Mouse (Mus musculus) limb, embryonic 11.5 days (tissue): ENCODE data around the gene Scaf4. TPM values are rescaled to one million over a fixed set of nuclear protein-coding genes. Genes with fewer than 3 reads are reported as not detected.

ENCODE experiments used
- ATAC-seq: fragments of 200-750 bp; cut with Nextera tagmentation; 2 replicates; pipeline ENCODE4 v1.8.0; 2017; ENCODE audit warnings: low read depth; ENCODE audit not compliant: insufficient number of reproducible peaks, low FRiP score, low TSS enrichment
- DNase-seq: peaks from one replicate; pipeline ENCODE4 v3.0.0-alpha.2; 2015; ENCODE audit warnings: low spot score
- H3K27ac ChIP-seq: fragments of 300-500 bp; sonication (generic); replicated peaks from 2 replicates; pipeline ENCODE4 v1.5.1; 2014; ENCODE audit warnings: low read depth, mild to moderate bottlenecking, low read length
- H3K27me3 ChIP-seq: fragments of 300-500 bp; sonication (generic); 2 replicates; pipeline ENCODE4 v1.6.1; 2014; ENCODE audit warnings: mild to moderate bottlenecking, low read length, mixed read lengths; ENCODE audit not compliant: control insufficient read depth, insufficient read depth
- H3K36me3 ChIP-seq: fragments of 300-500 bp; sonication (generic); 2 replicates; pipeline ENCODE4 v1.6.1; 2014; ENCODE audit warnings: mild to moderate bottlenecking, low read length, moderate library complexity, mixed read lengths; ENCODE audit not compliant: control insufficient read depth, insufficient read depth
- H3K4me1 ChIP-seq: fragments of 300-500 bp; sonication (generic); 2 replicates; pipeline ENCODE4 v1.6.1; 2014; ENCODE audit warnings: low read length, mixed read lengths; ENCODE audit not compliant: control insufficient read depth, insufficient read depth
- H3K4me2 ChIP-seq: fragments of 300-500 bp; sonication (generic); 2 replicates; pipeline ENCODE4 v1.6.1; 2014; ENCODE audit warnings: low read depth, mild to moderate bottlenecking, moderate library complexity; ENCODE audit not compliant: severe bottlenecking
- H3K4me3 ChIP-seq: fragments of 300-500 bp; sonication (generic); 2 replicates; pipeline ENCODE4 v1.5.1; 2014; ENCODE audit warnings: low read depth, low read length
- H3K9ac ChIP-seq: fragments of 300-500 bp; sonication (generic); 2 replicates; pipeline ENCODE4 v1.6.1; 2014; ENCODE audit warnings: mild to moderate bottlenecking, low read length
- H3K9me3 ChIP-seq: fragments of 300-500 bp; sonication (generic); 2 replicates; pipeline ENCODE4 v1.6.1; 2016; ENCODE audit warnings: low read length; ENCODE audit not compliant: control insufficient read depth
- WGBS: fragments of 180-500 bp; shearing (Covaris S2); extraction: QIAGEN DNeasy Blood & Tissue Kit; methylation state at CpG from one replicate; pipeline ENCODE4 v1.1.7; 2014; 5-methylcytosine and 5-hydroxymethylcytosine counted together
- polyA plus RNA-seq: library from polyadenylated mRNA; unstranded; fragments of >200 nt; fragmentation: Nextera tagmentation; extraction: Ambion mirVana; gene quantifications from 2 replicates; pipeline ENCODE4 v1.2.1, GENCODE M21; 2014

Gene Scaf4
- polyA plus RNA-seq, 1 experiment from 2014 or later = 35.2 TPM

GRCm38 (mm10) chr16:90282620-90283265 is 1.6 kb downstream of the Scaf4 start:
- no peaks in the 10 kb centered on the region for H3K36me3 ChIP-seq
- H3K4me2 ChIP-seq = peak overlapping the region; percentile 90
- no peak for DNase-seq
- 33% methylated on average over 14 of the region's 14 CpGs for WGBS
- H3K27ac ChIP-seq = no peak overlapping the region
- no peaks in the 10 kb centered on the region for H3K9me3 ChIP-seq
- no peak for ATAC-seq
- H3K4me3 ChIP-seq = peak overlapping the region; percentile 94
- H3K4me1 ChIP-seq = peaks cover 17% of the 10 kb centered on the region
- H3K9ac ChIP-seq = peak overlapping the region; percentile 95
- H3K27me3 ChIP-seq = no peaks in the 10 kb centered on the region

- Histone ChIP-seq H3K9ac (no peak overlapping the region), H3K27ac (no peak overlapping the region), H3K9me3 (no peaks in the 10 kb centered on the region), H3K27me3 (no peaks in the 10 kb centered on the region), H3K4me3 (no peak overlapping the region), H3K4me2 (no peak overlapping the region), H3K36me3 (no peaks in the 10 kb centered on the region), H3K4me1 (peaks cover 17% of the 10 kb centered on the region)
- ATAC-seq = no peak
- DNase-seq = no peak
- 93% methylated on average over 9 of the region's 9 CpGs for WGBS
Observed at GRCm38 (mm10) chr16:90281406-90281805, 2.9 kb downstream of the Scaf4 start.

- Histone ChIP-seq H3K9ac (no peak overlapping the region), H3K4me3 (no peak overlapping the region), H3K36me3 (no peaks in the 10 kb centered on the region), H3K4me2 (no peak overlapping the region), H3K27me3 (no peaks in the 10 kb centered on the region), H3K4me1 (peaks cover 17% of the 10 kb centered on the region), H3K9me3 (no peaks in the 10 kb centered on the region), H3K27ac (no peak overlapping the region)
- DNase-seq = no peak
- 85% methylated on average over 5 of the region's 5 CpGs for WGBS
- no peak for ATAC-seq
Observed at GRCm38 (mm10) chr16:90280989-90281388, 3.3 kb downstream of the Scaf4 start.

- Histone ChIP-seq H3K4me3 (no peak overlapping the region), H3K27ac (no peak overlapping the region), H3K4me1 (peaks cover 17% of the 10 kb centered on the region), H3K9me3 (no peaks in the 10 kb centered on the region), H3K4me2 (no peak overlapping the region), H3K9ac (no peak overlapping the region), H3K36me3 (no peaks in the 10 kb centered on the region), H3K27me3 (no peaks in the 10 kb centered on the region)
- DNase-seq (no peak), ATAC-seq (no peak)
- 75% methylated on average over 2 of the region's 2 CpGs for WGBS
Observed at GRCm38 (mm10) chr16:90280515-90280914, 3.8 kb downstream of the Scaf4 start.

GRCm38 (mm10) chr16:90279058-90279457 is 5.2 kb downstream of the Scaf4 start:
- Histone ChIP-seq H3K4me2 (no peak overlapping the region), H3K4me3 (no peak overlapping the region), H3K36me3 (no peaks in the 10 kb centered on the region), H3K9ac (no peak overlapping the region), H3K27ac (no peak overlapping the region), H3K27me3 (no peaks in the 10 kb centered on the region), H3K4me1 (peaks cover 14% of the 10 kb centered on the region), H3K9me3 (no peaks in the 10 kb centered on the region)
- DNase-seq (no peak), ATAC-seq (no peak)
- 78% methylated on average over 6 of the region's 6 CpGs for WGBS

- 94% methylated on average over 6 of the region's 6 CpGs for WGBS
Observed at GRCm38 (mm10) chr16:90275521-90275920, 8.8 kb downstream of the Scaf4 start.

GRCm38 (mm10) chr16:90266581-90266980 is 17.7 kb downstream of the Scaf4 start:
- no peaks in the 10 kb centered on the region for H3K9me3 ChIP-seq
- H3K4me2 ChIP-seq = no peak overlapping the region
- no peak for ATAC-seq
- H3K9ac ChIP-seq = no peak overlapping the region
- no peak overlapping the region for H3K4me3 ChIP-seq
- 38% methylated on average over 1 of the region's 1 CpGs for WGBS
- H3K4me1 ChIP-seq = no peaks in the 10 kb centered on the region; the same call in 1 of the 2 replicates
- H3K27me3 ChIP-seq = no peaks in the 10 kb centered on the region
- no peaks in the 10 kb centered on the region; the same call in 1 of the 2 replicates for H3K36me3 ChIP-seq
- DNase-seq = no peak
- no peak overlapping the region for H3K27ac ChIP-seq

More at GRCm38 (mm10) chr16:90275521-90275920, 8.8 kb downstream of the Scaf4 start:
- Histone ChIP-seq H3K27ac (no peak overlapping the region), H3K4me1 (0 out of 2 replicates have a peak, but pooled peaks cover 3% of the 10 kb centered on the region), H3K27me3 (no peaks in the 10 kb centered on the region), H3K4me2 (no peak overlapping the region), H3K36me3 (no peaks in the 10 kb centered on the region), H3K9me3 (no peaks in the 10 kb centered on the region), H3K9ac (no peak overlapping the region), H3K4me3 (no peak overlapping the region)
- ATAC-seq (no peak), DNase-seq (no peak)

GRCm38 (mm10) chr16:90265106-90265505 is 19.2 kb downstream of the Scaf4 start:
- H3K36me3 ChIP-seq = peaks cover 4% of the 10 kb centered on the region
- no peaks in the 10 kb centered on the region for H3K9me3 ChIP-seq
- no peaks in the 10 kb centered on the region for H3K27me3 ChIP-seq
- no peaks in the 10 kb centered on the region; the same call in 1 of the 2 replicates for H3K4me1 ChIP-seq
- WGBS = 81% methylated on average over 1 of the region's 1 CpGs
- no peak overlapping the region for H3K4me3 ChIP-seq
- H3K4me2 ChIP-seq = no peak overlapping the region
- ATAC-seq (no peak), DNase-seq (no peak)
- H3K9ac ChIP-seq = no peak overlapping the region
- no peak overlapping the region for H3K27ac ChIP-seq

- 91% methylated on average over 5 of the region's 5 CpGs for WGBS
- H3K4me3 ChIP-seq = no peak overlapping the region
- H3K36me3 ChIP-seq = peaks cover 4% of the 10 kb centered on the region
- no peak overlapping the region for H3K9ac ChIP-seq
- no peak for DNase-seq
- no peaks in the 10 kb centered on the region for H3K27me3 ChIP-seq
- ATAC-seq = no peak
- no peaks in the 10 kb centered on the region for H3K9me3 ChIP-seq
- no peaks in the 10 kb centered on the region for H3K4me1 ChIP-seq
- H3K27ac ChIP-seq = no peak overlapping the region
- H3K4me2 ChIP-seq = no peak overlapping the region
Observed at GRCm38 (mm10) chr16:90264021-90264420, 20.3 kb downstream of the Scaf4 start.
